Mouse (Mus musculus) embryo, embryonic 9.5 days (tissue): ENCODE results near the gene Ppp1r18.
A peak's percentile ranks its signal among the peaks of the same experiment; 100 is the strongest.

ENCODE experiments used
- DNase-seq: peaks from one replicate; pipeline ENCODE4 v3.0.0-alpha.2; 2017; ENCODE audit errors: extremely low spot score

Gene Ppp1r18

GRCm38 (mm10) chr17:35865481-35866280, at the start of gene Ppp1r18:
Ppp1r18 (plus strand) TSS chr17:35865593.
- DNase-seq: peak; percentile 91

GRCm38 (mm10) chr17:35815836-35816235, 49.6 kb upstream of the Ppp1r18 start:
- DNase-seq: no peak

GRCm38 (mm10) chr17:35816686-35817085, 48.7 kb upstream of the Ppp1r18 start:
- DNase-seq: no peak

- DNase-seq: no peak
Observed at GRCm38 (mm10) chr17:35817226-35817625, 48.2 kb upstream of the Ppp1r18 start.

- DNase-seq: no peak
Observed at GRCm38 (mm10) chr17:35820111-35820510, 45.3 kb upstream of the Ppp1r18 start.

- peak; percentile 81 for DNase-seq
Observed at GRCm38 (mm10) chr17:35821439-35822430, 43.7 kb upstream of the Ppp1r18 start, which contains the start of gene Ier3. Ier3 (plus strand) TSS chr17:35821684.

GRCm38 (mm10) chr17:35822564-35822963, 42.8 kb upstream of the Ppp1r18 start:
- DNase-seq: no peak

GRCm38 (mm10) chr17:35822964-35823937, 42.1 kb upstream of the Ppp1r18 start, which contains the start of gene Flot1:
Flot1 (plus strand) TSS chr17:35823230.
- DNase-seq: peak; percentile 92

- DNase-seq: no peak
Observed at GRCm38 (mm10) chr17:35824402-35824801, 41.0 kb upstream of the Ppp1r18 start.

GRCm38 (mm10) chr17:35825109-35825850, 40.1 kb upstream of the Ppp1r18 start:
- DNase-seq: no peak

- peak; percentile 82 for DNase-seq
Observed at GRCm38 (mm10) chr17:35829737-35830136, 35.7 kb upstream of the Ppp1r18 start.

- DNase-seq: no peak
Observed at GRCm38 (mm10) chr17:35832400-35833238, 32.8 kb upstream of the Ppp1r18 start.

GRCm38 (mm10) chr17:35833239-35833751, 32.1 kb upstream of the Ppp1r18 start:
- DNase-seq: peak; percentile 66

- no peak for DNase-seq
Observed at GRCm38 (mm10) chr17:35833894-35834293, 31.5 kb upstream of the Ppp1r18 start.

GRCm38 (mm10) chr17:35834696-35835422, 30.5 kb upstream of the Ppp1r18 start:
- no peak for DNase-seq

- no peak for DNase-seq
Observed at GRCm38 (mm10) chr17:35835424-35836140, 29.8 kb upstream of the Ppp1r18 start.

GRCm38 (mm10) chr17:35836178-35836965, 29.0 kb upstream of the Ppp1r18 start:
- DNase-seq: peak; percentile 72
